Mouse (Mus musculus) brain, embryonic 14.5 days (tissue): ENCODE data around the gene Timm22.

Experiments
- CTCF ChIP-seq: fragments of 200-500 bp; IDR thresholded peaks from 2 replicates; pipeline ENCODE4 v1.5.1; 2012; ENCODE audit warnings: inconsistent platforms, mild to moderate bottlenecking, moderate library complexity, borderline replicate concordance; ENCODE audit not compliant: insufficient read depth, insufficient read length; ENCODE audit errors: extremely low read depth
- POLR2A ChIP-seq: fragments of 200-500 bp; IDR thresholded peaks from 2 replicates; pipeline ENCODE4 v1.6.1; 2012; ENCODE audit warnings: mild to moderate bottlenecking, inconsistent platforms, borderline replicate concordance; ENCODE audit not compliant: poor library complexity, insufficient read depth, insufficient read length, severe bottlenecking; ENCODE audit errors: extremely low read depth

DNA sequence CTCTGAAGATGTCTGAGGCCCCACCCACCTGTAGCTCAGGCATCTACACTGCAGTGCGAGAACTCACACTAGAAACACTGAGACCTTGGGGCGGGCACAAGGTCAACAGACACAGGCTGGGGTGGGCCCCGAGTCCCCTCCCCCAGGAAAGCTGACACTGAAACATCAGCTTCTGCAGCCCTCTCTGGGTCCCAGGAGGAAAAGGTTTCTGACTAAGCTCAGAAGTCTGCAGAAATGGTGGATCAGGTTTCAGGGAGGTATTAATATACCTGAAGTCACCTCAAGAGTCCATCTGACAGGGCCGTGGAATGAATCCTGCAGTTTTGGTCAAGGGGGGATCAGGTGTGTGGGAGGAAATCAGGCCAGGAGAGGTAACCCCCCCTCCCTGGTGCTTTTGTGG is 59.1 kb downstream of the Timm22 start:
- TF ChIP-seq CTCF, result no peak
- TF ChIP-seq POLR2A, result no peak
